Comparison of ENCODE assay signal across 20 mouse cellular contexts in genomic region chr4:111780533-111780932, GRCm38 (mm10).
A peak's percentile ranks its signal among the peaks of the same experiment; 100 is the strongest.
DNase-seq lines count a peak whose midpoint lies in the region; ATAC-seq and TF ChIP-seq lines count a peak whose summit lies in the region.
"Had no signal": no experiment of that assay in that cellular context is flagged by ENCODE, and none has a peak within 500 bp of the region (broad histone marks: within the 10 kb centered on the region; RNA-seq: fewer than 3 reads in every experiment).

No protein-coding gene starts in this region.

- 0 out of 2 replicates have a peak, but pooled peaks have one; percentile 34 for ATAC-seq in hindbrain, embryonic 15.5 days (ENCODE audit: low FRiP score, low read depth)
- ATAC-seq in hindbrain, embryonic 13.5 days (ENCODE audit: low FRiP score) = no peak
- ATAC-seq in midbrain, postnatal 0 days (ENCODE audit: low FRiP score) = no peak
- ATAC-seq: activated CD4-positive, CD25-positive, alpha-beta regulatory T cell, adult 4 months had no signal

- DNase-seq in embryo, embryonic 10 days (ENCODE audit: low spot score) = peak; percentile 11
- peak; percentile 12 for DNase-seq in forelimb bud, embryonic 11.5 days (ENCODE audit: low read depth, low spot score)
- DNase-seq in midbrain, postnatal 0 days (ENCODE audit: low spot score) = peak; percentile 3
- no peak for DNase-seq in left cerebral cortex, postnatal 25 days (ENCODE audit: low spot score in 2 of 2)
- DNase-seq in kidney, postnatal 25 days = no peak
- no peak for DNase-seq in ovary, postnatal 14 days (ENCODE audit: low spot score)
- DNase-seq: adrenal gland, postnatal 14 days; cerebellum, adult 2 months; gastrocnemius, postnatal 25 days; kidney, adult 9 months; layer of hippocampus, postnatal 36 days; lung, adult 2 months; thymus, adult 18-20 months had no signal

- no peak overlapping the region for H3K4me2 ChIP-seq in hindbrain, embryonic 15.5 days
- H3K4me2 ChIP-seq in hindbrain, embryonic 13.5 days = no peak overlapping the region
- H3K4me2 ChIP-seq in midbrain, postnatal 0 days (ENCODE audit: low read depth, low read length, poor library complexity, severe bottlenecking) = no peak overlapping the region
- H3K4me2 ChIP-seq: hindbrain, embryonic 14.5 days; neural tube, embryonic 15.5 days had no signal

- intact Hi-C loops in left cerebral cortex, postnatal 25 days (cut with DNase I) = no loop called here

- H3K27ac ChIP-seq in hindbrain, embryonic 15.5 days (replicated peaks) = no peak overlapping the region
- no peak overlapping the region for H3K27ac ChIP-seq in hindbrain, embryonic 13.5 days
- H3K27ac ChIP-seq in midbrain, postnatal 0 days (ENCODE audit: low read depth, low read length) = no peak overlapping the region
- H3K27ac ChIP-seq: hindbrain, embryonic 14.5 days; macrophage; neural tube, embryonic 15.5 days had no signal

- no peaks in the 10 kb centered on the region for H3K27me3 ChIP-seq in hindbrain, embryonic 15.5 days
- no peaks in the 10 kb centered on the region for H3K27me3 ChIP-seq in hindbrain, embryonic 13.5 days
- H3K27me3 ChIP-seq in midbrain, postnatal 0 days (ENCODE audit: insufficient read depth, low read length) = no peaks in the 10 kb centered on the region
- H3K27me3 ChIP-seq: neural tube, embryonic 15.5 days had no signal

- no peaks in the 10 kb centered on the region for H3K4me1 ChIP-seq in hindbrain, embryonic 15.5 days (replicated peaks)
- no peaks in the 10 kb centered on the region for H3K4me1 ChIP-seq in hindbrain, embryonic 13.5 days (replicated peaks)
- no peaks in the 10 kb centered on the region; the same call in 1 of the 2 replicates for H3K4me1 ChIP-seq in midbrain, postnatal 0 days (ENCODE audit: insufficient read depth, low read length)
- H3K4me1 ChIP-seq: neural tube, embryonic 15.5 days had no signal

- TF ChIP-seq CTCF in midbrain, postnatal 0 days (IDR thresholded peaks at IDR 0.05) = no peak

- WGBS in hindbrain, embryonic 15.5 days = 38% methylated on average over 4 of the region's 4 CpGs
- 43% methylated on average over 4 of the region's 4 CpGs for WGBS in hindbrain, embryonic 13.5 days
- 11% methylated on average over 4 of the region's 4 CpGs for WGBS in midbrain, postnatal 0 days

- H3K36me3 ChIP-seq in hindbrain, embryonic 15.5 days = no peaks in the 10 kb centered on the region
- H3K36me3 ChIP-seq in hindbrain, embryonic 13.5 days = no peaks in the 10 kb centered on the region
- H3K36me3 ChIP-seq in midbrain, postnatal 0 days (ENCODE audit: insufficient read depth, low read length) = no peaks in the 10 kb centered on the region
- H3K36me3 ChIP-seq: neural tube, embryonic 15.5 days had no signal

- no peak overlapping the region for H3K4me3 ChIP-seq in hindbrain, embryonic 15.5 days
- no peak overlapping the region for H3K4me3 ChIP-seq in hindbrain, embryonic 13.5 days
- no peak overlapping the region for H3K4me3 ChIP-seq in midbrain, postnatal 0 days (ENCODE audit: low read depth, low read length)
- H3K4me3 ChIP-seq: myocyte; neural tube, embryonic 15.5 days had no signal

- no peaks in the 10 kb centered on the region for H3K9me3 ChIP-seq in hindbrain, embryonic 15.5 days
- no peaks in the 10 kb centered on the region for H3K9me3 ChIP-seq in hindbrain, embryonic 13.5 days
- H3K9me3 ChIP-seq in midbrain, postnatal 0 days (ENCODE audit: low read length) = no peaks in the 10 kb centered on the region
- H3K9me3 ChIP-seq: neural tube, embryonic 15.5 days had no signal

- no peak overlapping the region for H3K9ac ChIP-seq in hindbrain, embryonic 15.5 days
- no peak overlapping the region for H3K9ac ChIP-seq in hindbrain, embryonic 13.5 days
- H3K9ac ChIP-seq in midbrain, postnatal 0 days (replicated peaks; ENCODE audit: low read length, poor library complexity, severe bottlenecking) = no peak overlapping the region
- H3K9ac ChIP-seq: hindbrain, embryonic 14.5 days; neural tube, embryonic 15.5 days had no signal

Comparison
In these comparisons a context has a peak if more than half of its experiments do, and no peak if none do; other contexts are left out.
1. DNase-seq: peak in embryo, embryonic 10 days (single experiment), forelimb bud, embryonic 11.5 days (single experiment) and midbrain, postnatal 0 days (single experiment); none in left cerebral cortex, postnatal 25 days (0 of 2), kidney, postnatal 25 days (0 of 2) and ovary, postnatal 14 days (single experiment).